Mouse (Mus musculus): ENCODE measurements around the gene Bmp3.

The Bmp3 gene

GRCm38 (mm10) chr5:98921608-98922007 lies 67.4 kb downstream of the Bmp3 start:
- no peak for DNase-seq

DNA sequence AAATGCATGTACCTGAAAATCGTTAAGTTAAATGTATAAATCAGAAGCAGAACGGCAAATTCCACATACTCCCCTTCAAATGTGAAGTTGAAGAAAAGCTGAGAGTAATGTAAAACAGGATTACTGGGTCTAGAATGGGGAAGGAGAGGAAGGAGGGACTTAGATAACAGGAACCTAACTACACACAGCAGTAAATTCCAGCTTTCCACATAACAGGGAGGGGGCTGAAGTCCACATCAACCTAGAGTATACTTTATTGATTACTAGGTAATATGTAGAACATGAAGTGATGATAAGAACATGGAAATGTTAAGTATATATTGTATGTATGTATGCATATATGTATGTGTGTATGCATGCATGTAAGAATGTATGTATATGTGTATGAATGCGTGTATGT lies 68.7 kb downstream of the Bmp3 start:
- no peak for DNase-seq

Data from thymus, postnatal 14 days (tissue).